Mouse (Mus musculus) spleen, adult 2 months (tissue): ENCODE data around the gene Dnajc13.

Experiments
- CTCF ChIP-seq: fragments of 200-500 bp; IDR thresholded peaks from 2 replicates; pipeline ENCODE4 v1.5.1; 2011; ENCODE audit warnings: mild to moderate bottlenecking, inconsistent platforms; ENCODE audit not compliant: insufficient read depth, insufficient read length, insufficient replicate concordance; ENCODE audit errors: extremely low read depth
- POLR2A ChIP-seq: fragments of 200-500 bp; IDR thresholded peaks from 2 replicates; pipeline ENCODE4 v1.6.1; 2011; ENCODE audit warnings: low read depth, low read length, inconsistent platforms

GRCm38 (mm10) chr9:104243799-104244466 lies 18.8 kb downstream of the Dnajc13 start:
- TF ChIP-seq CTCF (no peak), POLR2A (no peak)
